Mouse (Mus musculus): ENCODE measurements at regions not wholly inside any gene's neighbourhood (a gene's known extent, or its start where the extent isn't known, plus 50 kb on each side); places are given as distances from the start of the nearest gene placed in this dataset.

DNA sequence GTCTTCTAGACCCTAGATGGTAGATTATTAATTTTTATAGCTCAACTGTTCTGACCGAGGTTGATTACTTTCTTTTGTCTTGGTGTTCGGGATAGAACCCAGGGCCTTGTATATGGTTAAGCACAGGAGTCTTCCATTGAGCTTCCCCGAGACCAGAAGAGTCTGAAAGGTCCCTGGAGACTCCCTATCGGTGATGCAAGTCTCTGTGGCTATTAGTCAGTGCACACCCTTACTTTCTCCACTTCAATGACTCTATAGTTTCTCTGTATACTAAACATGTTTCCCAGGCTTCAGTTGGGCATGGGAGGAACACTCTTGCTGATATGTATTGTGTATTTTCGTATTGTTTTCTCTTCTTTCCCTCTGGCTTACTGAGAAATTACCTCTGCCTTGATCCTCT, 623.8 kb upstream of the Igfbp3 start:
- Histone ChIP-seq H3K27me3 (replicated peaks) (no peaks in the 10 kb centered on the region), H3K4me3 (no peak overlapping the region), H3K36me3 (no peaks in the 10 kb centered on the region), H3K4me1 (no peaks in the 10 kb centered on the region), H3K9ac (no peak overlapping the region), H3K4me2 (no peak overlapping the region), H3K9me3 (replicated peaks) (no peaks in the 10 kb centered on the region), H3K27ac (no peak overlapping the region)
- no peak for ATAC-seq
- WGBS (ENCODE audit: insufficient replicate concordance), result 62% methylated on average over 5 of the region's 5 CpGs

- H3K27ac ChIP-seq, result no peak overlapping the region
- no peak for ATAC-seq
- no peak overlapping the region for H3K9ac ChIP-seq
- H3K4me1 ChIP-seq, result no peaks in the 10 kb centered on the region
- H3K4me2 ChIP-seq, result no peak overlapping the region
- H3K4me3 ChIP-seq, result no peak overlapping the region
- no peaks in the 10 kb centered on the region for H3K36me3 ChIP-seq
- H3K9me3 ChIP-seq (replicated peaks), result no peaks in the 10 kb centered on the region
- WGBS (ENCODE audit: insufficient replicate concordance), result 46% methylated on average over 2 of the region's 2 CpGs
- no peaks in the 10 kb centered on the region for H3K27me3 ChIP-seq (replicated peaks)
Measured at GRCm38 (mm10) chr11:7834151-7834550, 620.4 kb upstream of the Igfbp3 start.

GRCm38 (mm10) chr11:7832376-7832775, 618.7 kb upstream of the Igfbp3 start:
- WGBS (ENCODE audit: insufficient replicate concordance), result 44% methylated on average over 8 of the region's 8 CpGs
- ATAC-seq, result no peak

DNA sequence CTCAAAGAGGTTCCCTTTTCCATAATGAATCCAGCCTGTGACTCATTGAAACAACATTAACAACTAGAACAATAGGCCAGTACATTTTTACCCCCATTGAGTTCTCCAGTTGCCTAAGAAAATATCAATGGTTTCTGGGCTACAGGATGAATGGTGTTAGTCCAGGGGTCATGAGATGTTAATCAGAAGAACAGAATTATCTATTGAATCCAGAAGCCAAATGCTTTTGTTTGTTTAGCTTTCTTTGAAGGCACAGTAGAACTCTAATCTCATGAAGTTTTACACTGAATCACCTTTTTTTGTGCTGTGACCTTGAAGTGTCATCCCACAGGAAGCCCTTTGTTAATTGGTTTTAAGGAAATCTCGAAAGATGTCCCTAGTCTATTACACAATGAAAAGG, 616.0 kb upstream of the Igfbp3 start:
- no peaks in the 10 kb centered on the region for H3K36me3 ChIP-seq
- no peaks in the 10 kb centered on the region for H3K9me3 ChIP-seq (replicated peaks)
- H3K4me1 ChIP-seq, result no peaks in the 10 kb centered on the region
- no peak overlapping the region for H3K4me3 ChIP-seq
- WGBS (ENCODE audit: insufficient replicate concordance), result 26% methylated on average over 1 of the region's 1 CpGs
- no peak overlapping the region for H3K4me2 ChIP-seq
- no peak for ATAC-seq
- no peaks in the 10 kb centered on the region for H3K27me3 ChIP-seq (replicated peaks)
- no peak overlapping the region for H3K9ac ChIP-seq
- H3K27ac ChIP-seq, result no peak overlapping the region

More at GRCm38 (mm10) chr11:7832376-7832775, 618.7 kb upstream of the Igfbp3 start:
- H3K27me3 ChIP-seq (replicated peaks), result no peaks in the 10 kb centered on the region
- no peaks in the 10 kb centered on the region for H3K36me3 ChIP-seq
- no peak overlapping the region for H3K27ac ChIP-seq
- H3K9me3 ChIP-seq (replicated peaks), result no peaks in the 10 kb centered on the region
- no peak overlapping the region for H3K4me3 ChIP-seq
- H3K9ac ChIP-seq, result no peak overlapping the region
- no peaks in the 10 kb centered on the region for H3K4me1 ChIP-seq
- no peak overlapping the region for H3K4me2 ChIP-seq

DNA sequence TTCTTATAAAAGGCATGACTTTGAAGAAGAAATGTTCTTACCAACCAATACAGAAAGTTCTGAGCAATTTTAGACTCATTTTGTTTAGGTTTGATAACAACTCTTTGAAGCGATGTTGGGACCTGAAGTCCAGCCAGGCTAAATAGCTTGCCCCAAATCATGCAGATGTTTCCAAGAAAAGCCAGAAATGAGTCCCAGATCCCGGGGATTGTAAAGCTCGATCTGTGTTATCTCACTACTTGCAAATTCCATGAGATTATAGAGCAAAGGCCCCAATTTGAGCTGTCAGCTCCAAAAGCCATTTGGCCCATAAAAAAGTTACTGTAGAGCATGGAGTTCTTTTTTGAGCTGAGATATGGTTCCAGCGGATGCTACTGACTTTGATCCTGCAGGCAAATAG, 614.3 kb upstream of the Igfbp3 start:
- WGBS (ENCODE audit: insufficient replicate concordance), result 63% methylated on average over 4 of the region's 4 CpGs
- no peaks in the 10 kb centered on the region for H3K27me3 ChIP-seq (replicated peaks)
- ATAC-seq, result no peak
- H3K27ac ChIP-seq, result no peak overlapping the region
- no peaks in the 10 kb centered on the region for H3K36me3 ChIP-seq
- H3K4me3 ChIP-seq, result no peak overlapping the region
- no peak overlapping the region for H3K4me2 ChIP-seq
- no peaks in the 10 kb centered on the region for H3K4me1 ChIP-seq
- no peaks in the 10 kb centered on the region for H3K9me3 ChIP-seq (replicated peaks)
- H3K9ac ChIP-seq, result no peak overlapping the region

GRCm38 (mm10) chr11:7827402-7827801, 613.7 kb upstream of the Igfbp3 start:
- no peaks in the 10 kb centered on the region for H3K9me3 ChIP-seq (replicated peaks)
- no peaks in the 10 kb centered on the region for H3K36me3 ChIP-seq
- ATAC-seq, result no peak
- no peaks in the 10 kb centered on the region for H3K4me1 ChIP-seq
- H3K4me3 ChIP-seq, result no peak overlapping the region
- H3K4me2 ChIP-seq, result no peak overlapping the region
- H3K27ac ChIP-seq, result no peak overlapping the region
- H3K9ac ChIP-seq, result no peak overlapping the region
- no peaks in the 10 kb centered on the region for H3K27me3 ChIP-seq (replicated peaks)
- 53% methylated on average over 1 of the region's 1 CpGs for WGBS (ENCODE audit: insufficient replicate concordance)

GRCm38 (mm10) chr11:7815750-7816149, 602.0 kb upstream of the Igfbp3 start:
- H3K9me3 ChIP-seq (replicated peaks), result no peaks in the 10 kb centered on the region
- no peak overlapping the region for H3K4me2 ChIP-seq
- H3K27me3 ChIP-seq (replicated peaks), result no peaks in the 10 kb centered on the region
- ATAC-seq, result no peak
- no peak overlapping the region for H3K4me3 ChIP-seq
- WGBS (ENCODE audit: insufficient replicate concordance), result 55% methylated on average over 5 of the region's 5 CpGs
- H3K9ac ChIP-seq, result no peak overlapping the region
- no peak overlapping the region for H3K27ac ChIP-seq
- H3K4me1 ChIP-seq, result no peaks in the 10 kb centered on the region
- no peaks in the 10 kb centered on the region for H3K36me3 ChIP-seq

- no peak for ATAC-seq
Measured at GRCm38 (mm10) chr11:7814556-7814955, 600.8 kb upstream of the Igfbp3 start.

DNA sequence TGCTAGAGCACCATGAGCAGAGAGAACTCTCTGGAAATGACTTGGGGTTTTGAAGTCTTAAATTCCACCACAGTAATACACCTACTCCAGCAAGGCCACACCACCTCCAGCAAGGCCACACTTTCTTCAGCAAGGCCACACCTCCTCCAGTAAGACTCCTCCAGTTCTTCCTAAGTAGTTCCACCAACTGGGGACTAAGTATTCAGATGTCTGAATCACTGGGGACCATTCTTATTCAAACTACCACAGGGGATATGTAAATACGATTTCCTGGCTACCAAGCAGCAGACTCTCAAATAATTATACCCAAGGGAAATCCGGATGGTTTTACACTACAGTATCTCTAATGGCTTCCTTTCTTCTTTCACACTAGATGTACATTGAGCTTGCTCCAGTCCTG, 598.7 kb upstream of the Igfbp3 start:
- no peaks in the 10 kb centered on the region for H3K27me3 ChIP-seq (replicated peaks)
- 62% methylated on average over 2 of the region's 2 CpGs for WGBS (ENCODE audit: insufficient replicate concordance)
- no peak overlapping the region for H3K4me3 ChIP-seq
- no peak overlapping the region for H3K27ac ChIP-seq
- H3K9me3 ChIP-seq (replicated peaks), result no peaks in the 10 kb centered on the region
- H3K36me3 ChIP-seq, result no peaks in the 10 kb centered on the region
- H3K4me2 ChIP-seq, result no peak overlapping the region
- no peaks in the 10 kb centered on the region for H3K4me1 ChIP-seq
- ATAC-seq, result no peak
- H3K9ac ChIP-seq, result no peak overlapping the region

More at GRCm38 (mm10) chr11:7814556-7814955, 600.8 kb upstream of the Igfbp3 start:
- no peak overlapping the region for H3K4me2 ChIP-seq
- H3K27me3 ChIP-seq (replicated peaks), result no peaks in the 10 kb centered on the region
- no peaks in the 10 kb centered on the region for H3K9me3 ChIP-seq (replicated peaks)
- H3K9ac ChIP-seq, result no peak overlapping the region
- WGBS (ENCODE audit: insufficient replicate concordance), result 57% methylated on average over 2 of the region's 2 CpGs
- no peak overlapping the region for H3K4me3 ChIP-seq
- no peaks in the 10 kb centered on the region for H3K4me1 ChIP-seq
- H3K36me3 ChIP-seq, result no peaks in the 10 kb centered on the region
- no peak overlapping the region for H3K27ac ChIP-seq

DNA sequence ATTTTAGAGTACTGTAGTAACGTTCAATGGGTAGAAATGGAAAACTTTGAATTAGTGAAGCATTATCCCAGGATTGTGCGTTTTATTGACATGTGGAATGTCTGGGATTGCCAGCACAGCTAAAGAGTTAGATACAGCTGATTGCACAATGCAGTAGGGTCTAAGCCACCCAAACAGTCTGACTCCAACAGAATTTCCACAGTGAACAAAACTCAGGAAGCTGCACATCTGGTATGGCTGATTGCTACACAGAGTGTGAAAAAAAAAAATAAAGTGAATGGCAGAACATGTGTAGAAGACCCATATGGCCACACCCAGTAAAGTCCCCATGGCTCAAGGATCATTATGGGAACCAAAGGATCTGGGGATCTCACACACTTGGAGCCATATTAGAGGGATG, 596.0 kb upstream of the Igfbp3 start:
- no peaks in the 10 kb centered on the region for H3K36me3 ChIP-seq
- H3K27ac ChIP-seq, result no peak overlapping the region
- no peak overlapping the region for H3K4me2 ChIP-seq
- WGBS (ENCODE audit: insufficient replicate concordance), result 56% methylated on average over 2 of the region's 2 CpGs
- H3K9me3 ChIP-seq (replicated peaks), result no peaks in the 10 kb centered on the region
- H3K9ac ChIP-seq, result no peak overlapping the region
- no peak overlapping the region for H3K4me3 ChIP-seq
- ATAC-seq, result no peak
- H3K27me3 ChIP-seq (replicated peaks), result no peaks in the 10 kb centered on the region
- no peaks in the 10 kb centered on the region for H3K4me1 ChIP-seq

- Histone ChIP-seq H3K9ac (no peak overlapping the region), H3K36me3 (no peaks in the 10 kb centered on the region), H3K9me3 (replicated peaks) (no peaks in the 10 kb centered on the region), H3K27me3 (replicated peaks) (no peaks in the 10 kb centered on the region), H3K4me1 (no peaks in the 10 kb centered on the region), H3K27ac (no peak overlapping the region), H3K4me2 (no peak overlapping the region), H3K4me3 (no peak overlapping the region)
- no peak for ATAC-seq
- 67% methylated on average over 5 of the region's 5 CpGs for WGBS (ENCODE audit: insufficient replicate concordance)
Measured at GRCm38 (mm10) chr11:7796373-7796772, 582.6 kb upstream of the Igfbp3 start.

DNA sequence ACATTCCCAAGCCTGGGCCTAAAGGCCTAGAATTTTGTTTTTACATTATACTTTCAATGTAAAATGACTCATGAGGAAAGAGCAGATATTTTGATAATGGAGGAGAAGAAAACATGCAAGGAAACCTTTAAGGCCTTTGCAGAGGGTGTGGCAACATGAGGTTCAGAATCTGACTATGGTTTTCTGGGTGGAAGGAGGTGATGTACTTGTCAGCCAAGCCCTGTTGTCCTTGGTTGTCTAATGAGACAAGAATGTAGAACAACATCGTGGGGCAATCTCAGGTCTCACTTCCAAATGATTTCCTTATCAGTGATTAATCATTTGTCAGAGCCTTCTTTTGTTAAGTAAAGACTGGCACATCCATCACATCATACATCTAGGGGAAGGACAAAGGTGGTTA, 580.5 kb upstream of the Igfbp3 start:
- ATAC-seq, result no peak
- H3K4me2 ChIP-seq, result no peak overlapping the region
- H3K9ac ChIP-seq, result no peak overlapping the region
- WGBS (ENCODE audit: insufficient replicate concordance), result 54% methylated on average over 1 of the region's 1 CpGs
- no peaks in the 10 kb centered on the region for H3K4me1 ChIP-seq
- no peaks in the 10 kb centered on the region for H3K36me3 ChIP-seq
- H3K9me3 ChIP-seq (replicated peaks), result no peaks in the 10 kb centered on the region
- H3K4me3 ChIP-seq, result no peak overlapping the region
- no peak overlapping the region for H3K27ac ChIP-seq
- no peaks in the 10 kb centered on the region for H3K27me3 ChIP-seq (replicated peaks)

DNA sequence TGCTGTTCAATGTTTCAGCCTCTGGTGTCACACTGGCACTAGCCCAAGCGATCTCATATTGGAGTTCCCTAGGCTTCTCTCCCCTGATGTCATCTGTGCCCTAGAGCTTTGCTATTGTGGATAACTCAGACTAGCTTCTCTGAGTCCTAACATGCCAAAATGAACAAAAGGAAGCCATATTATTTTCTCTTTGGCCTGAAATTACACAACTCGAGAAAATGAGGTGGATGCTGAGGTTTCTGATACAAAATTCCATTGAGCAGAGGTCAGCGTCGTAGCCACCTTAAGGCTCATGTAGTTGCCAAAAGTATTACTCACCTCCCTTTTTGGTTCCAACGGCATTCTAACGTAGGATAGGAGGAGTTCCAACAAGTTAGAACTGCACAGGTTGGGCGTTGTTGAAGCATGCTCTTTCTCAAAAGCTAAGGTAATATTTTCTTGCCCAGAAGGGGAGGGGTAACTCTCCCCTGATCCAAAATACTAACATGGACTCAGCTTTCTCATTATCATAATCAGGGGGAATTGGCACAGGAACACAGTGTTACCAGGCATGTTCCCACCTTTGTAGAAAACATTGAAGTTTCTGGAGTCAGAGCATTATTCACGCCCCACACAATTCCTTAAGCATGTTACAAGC, 566.9 kb upstream of the Igfbp3 start:
- Histone ChIP-seq H3K9ac (no peak overlapping the region), H3K36me3 (no peaks in the 10 kb centered on the region), H3K27ac (no peak overlapping the region), H3K4me2 (no peak overlapping the region), H3K4me3 (no peak overlapping the region), H3K27me3 (replicated peaks) (no peaks in the 10 kb centered on the region), H3K9me3 (replicated peaks) (no peaks in the 10 kb centered on the region), H3K4me1 (no peaks in the 10 kb centered on the region)
- ATAC-seq, result no peak
- 61% methylated on average over 8 of the region's 8 CpGs for WGBS (ENCODE audit: insufficient replicate concordance)

Data from liver, embryonic 12.5 days (tissue).